9 mouse cellular contexts compared by ENCODE assay signal in genomic region chr2:166735469-166736001, GRCm38 (mm10). TPM values are rescaled to one million over a fixed set of nuclear protein-coding genes. Genes with fewer than 3 reads are reported as not detected.
A peak's percentile ranks its signal among the peaks of the same experiment; 100 is the strongest.
DNase-seq lines count a peak whose midpoint lies in the region; ATAC-seq lines count a peak whose summit lies in the region.
"Had no signal": no experiment of that assay in that cellular context is flagged by ENCODE, and none has a peak within 500 bp of the region (broad histone marks: within the 10 kb centered on the region; RNA-seq: fewer than 3 reads in every experiment).

No protein-coding gene starts in this region.

- 28% methylated on average over 15 of the region's 15 CpGs for WGBS in heart, embryonic 11.5 days (ENCODE audit: insufficient replicate concordance)
- WGBS in embryonic facial prominence, embryonic 12.5 days = 8% methylated on average over 15 of the region's 15 CpGs
- 37% methylated on average over 15 of the region's 15 CpGs for WGBS in intestine, embryonic 14.5 days

- 0 out of 2 replicates have a peak, but pooled peaks cover 2% of the 10 kb centered on the region for H3K4me1 ChIP-seq in heart, embryonic 11.5 days (ENCODE audit: control insufficient read depth, insufficient read depth, low read length)
- H3K4me1 ChIP-seq in embryonic facial prominence, embryonic 12.5 days = peaks cover 12% of the 10 kb centered on the region
- H3K4me1 ChIP-seq in intestine, embryonic 14.5 days (replicated peaks; ENCODE audit: control insufficient read depth, insufficient read depth, low read length) = peaks cover under 1% of the 10 kb centered on the region; the same call in 1 of the 2 replicates

- H3K9ac ChIP-seq in heart, embryonic 11.5 days (ENCODE audit: low read depth, low read length) = no peak overlapping the region
- no peak overlapping the region for H3K9ac ChIP-seq in embryonic facial prominence, embryonic 12.5 days
- H3K9ac ChIP-seq in intestine, embryonic 14.5 days (ENCODE audit: low read length) = no peak overlapping the region

- no peaks in the 10 kb centered on the region for H3K9me3 ChIP-seq in heart, embryonic 11.5 days (replicated peaks; ENCODE audit: control insufficient read depth, low read length)
- H3K9me3 ChIP-seq in embryonic facial prominence, embryonic 12.5 days = no peaks in the 10 kb centered on the region
- no peaks in the 10 kb centered on the region for H3K9me3 ChIP-seq in intestine, embryonic 14.5 days (ENCODE audit: control insufficient read depth, low read length)

- intact Hi-C loops in heart, postnatal 10 days (cut with DNase I) = no loop called here

- no peak overlapping the region for H3K4me3 ChIP-seq in heart, embryonic 11.5 days (ENCODE audit: low read depth, low read length)
- 0 out of 2 replicates have a peak overlapping the region, but pooled peaks have one; percentile 5 for H3K4me3 ChIP-seq in embryonic facial prominence, embryonic 12.5 days
- no peak overlapping the region for H3K4me3 ChIP-seq in intestine, embryonic 14.5 days (ENCODE audit: low read depth, low read length)

- no peak for DNase-seq in heart, postnatal 10 days
- no peak for DNase-seq in intestine, embryonic 14.5 days (ENCODE audit: low spot score)
- peak; percentile 54 for DNase-seq in neural tube, embryonic 10.5 days (ENCODE audit: extremely low spot score, low spot score)
- no peak for DNase-seq in layer of hippocampus, adult 9-11 months
- no peak for DNase-seq in kidney, adult 9 months
- no peak for DNase-seq in thymus, postnatal 36 days
- DNase-seq: lung, adult 2 months had no signal

- H3K4me2 ChIP-seq in heart, embryonic 11.5 days = peak overlapping the region; percentile 35
- peak overlapping the region; percentile 22 for H3K4me2 ChIP-seq in embryonic facial prominence, embryonic 12.5 days (replicated peaks)
- peak overlapping the region; percentile 30 for H3K4me2 ChIP-seq in intestine, embryonic 14.5 days (ENCODE audit: low read length)

- no peak; the same call in 1 of the 2 replicates for ATAC-seq in heart, embryonic 11.5 days (replicated peaks; ENCODE audit: insufficient number of reproducible peaks, low FRiP score, low TSS enrichment)
- peak; percentile 76 for ATAC-seq in embryonic facial prominence, embryonic 12.5 days (ENCODE audit: insufficient number of reproducible peaks, insufficient read depth, low FRiP score, low TSS enrichment)
- no peak for ATAC-seq in intestine, embryonic 14.5 days (replicated peaks; ENCODE audit: low FRiP score, low TSS enrichment, low read depth)

- H3K36me3 ChIP-seq in heart, embryonic 11.5 days (ENCODE audit: control insufficient read depth, insufficient read depth, low read length) = no peaks in the 10 kb centered on the region
- H3K36me3 ChIP-seq in embryonic facial prominence, embryonic 12.5 days = no peaks in the 10 kb centered on the region
- H3K36me3 ChIP-seq in intestine, embryonic 14.5 days (ENCODE audit: control insufficient read depth, insufficient read depth, low read length) = no peaks in the 10 kb centered on the region

- H3K27ac ChIP-seq in heart, embryonic 11.5 days (ENCODE audit: low read depth, low read length) = no peak overlapping the region
- H3K27ac ChIP-seq in embryonic facial prominence, embryonic 12.5 days = peak overlapping the region; percentile 90
- no peak overlapping the region for H3K27ac ChIP-seq in intestine, embryonic 14.5 days (ENCODE audit: low read depth)

- H3K27me3 ChIP-seq in heart, embryonic 11.5 days (ENCODE audit: control insufficient read depth, insufficient read depth, low read length) = no peaks in the 10 kb centered on the region
- H3K27me3 ChIP-seq in embryonic facial prominence, embryonic 12.5 days = no peaks in the 10 kb centered on the region; the same call in 1 of the 2 replicates
- no peaks in the 10 kb centered on the region for H3K27me3 ChIP-seq in intestine, embryonic 14.5 days (replicated peaks; ENCODE audit: control insufficient read depth, insufficient read depth, low read length)

RNA-seq across cellular contexts. Expression of gene Prex1, which starts 21.9 kb away (rescaled TPM):
- 7.0 and 10.1 TPM in 2 replicates for polyA plus RNA-seq in heart, embryonic 11.5 days (2014; fragmentation: Nextera tagmentation; extraction: Ambion mirVana)
- 10 to 100 TPM; 12.1 to 17.7 TPM for total RNA-seq in heart, postnatal 10 days (2021)
- 36.2 and 41.5 TPM in 2 replicates for polyA plus RNA-seq in embryonic facial prominence, embryonic 12.5 days (2016; fragmentation: Nextera tagmentation; extraction: Ambion mirVana)
- 11.3 and 13.6 TPM in 2 replicates for polyA plus RNA-seq in intestine, embryonic 14.5 days (2014; fragmentation: Nextera tagmentation; extraction: Ambion mirVana)

RNA-seq across cellular contexts. Expression of gene Trp53rkb, which starts 56.8 kb away (rescaled TPM):
- polyA plus RNA-seq in heart, embryonic 11.5 days (2014; fragmentation: Nextera tagmentation; extraction: Ambion mirVana) = 6.6 and 7.9 TPM in 2 replicates
- 1 to 10 TPM; 3.0 to 3.2 TPM for total RNA-seq in heart, postnatal 10 days (2021)
- 11.5 and 13.2 TPM in 2 replicates for polyA plus RNA-seq in embryonic facial prominence, embryonic 12.5 days (2016; fragmentation: Nextera tagmentation; extraction: Ambion mirVana)
- polyA plus RNA-seq in intestine, embryonic 14.5 days (2014; fragmentation: Nextera tagmentation; extraction: Ambion mirVana) = 6.5 and 8.9 TPM in 2 replicates
